Mouse (Mus musculus) liver, embryonic 14 days (tissue): Measurements from ENCODE around the gene Olfr809. TPM values are rescaled to one million over a fixed set of nuclear protein-coding genes. Genes with fewer than 3 reads are reported as not detected.

Experiments
- polyA plus RNA-seq: library from polyadenylated mRNA; depleted of rRNA; stranded (reverse); fragments of >200 nt; gene quantifications from 2 replicates; pipeline ENCODE4 v1.2.3, GENCODE M21; 2012; rRNA removed

The Olfr809 gene
- not detected in 2 replicates for polyA plus RNA-seq

DNA sequence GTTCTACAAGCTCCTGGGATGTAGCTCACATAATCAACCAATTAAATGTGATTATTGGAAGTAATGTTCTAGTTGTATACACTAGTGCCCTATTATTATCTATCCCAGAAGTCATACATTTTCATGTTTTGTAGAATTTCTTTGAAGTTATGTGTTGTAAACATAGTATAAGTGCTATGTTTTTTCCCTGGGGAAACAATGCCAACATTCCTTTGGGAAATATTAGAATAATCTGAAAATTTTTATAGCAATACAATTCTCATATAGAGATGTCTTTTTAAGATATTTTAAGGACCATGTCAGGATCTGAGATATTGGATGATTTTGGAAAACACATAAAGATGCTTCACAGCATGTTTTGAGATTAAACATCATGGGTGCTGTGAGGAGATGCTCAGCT lies at the start of gene Olfr809:
Olfr809 (plus strand) TSS at position 301 of the 400 bp plus-strand sequence.

DNA sequence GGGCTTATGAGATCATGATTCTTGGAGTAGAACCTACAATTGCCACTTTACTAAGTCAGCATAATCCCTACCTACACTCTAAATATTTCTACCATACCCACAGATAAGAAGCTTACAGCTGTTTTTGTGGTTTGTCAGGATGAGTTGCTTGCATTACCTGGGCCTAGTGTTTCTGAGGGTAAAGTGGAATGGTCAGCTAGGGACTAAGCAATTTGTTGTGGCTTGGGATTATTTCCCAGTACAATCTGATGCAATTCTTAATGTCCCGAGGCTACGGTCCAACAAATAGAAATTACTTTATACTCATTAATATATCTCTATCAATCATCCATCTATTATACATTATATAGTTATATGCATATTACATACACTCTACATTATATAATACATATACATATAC lies 45.2 kb upstream of the Olfr809 start, which contains the start of gene Olfr805:
Olfr805 (minus strand) TSS at position 101 of the 400 bp plus-strand sequence.

DNA sequence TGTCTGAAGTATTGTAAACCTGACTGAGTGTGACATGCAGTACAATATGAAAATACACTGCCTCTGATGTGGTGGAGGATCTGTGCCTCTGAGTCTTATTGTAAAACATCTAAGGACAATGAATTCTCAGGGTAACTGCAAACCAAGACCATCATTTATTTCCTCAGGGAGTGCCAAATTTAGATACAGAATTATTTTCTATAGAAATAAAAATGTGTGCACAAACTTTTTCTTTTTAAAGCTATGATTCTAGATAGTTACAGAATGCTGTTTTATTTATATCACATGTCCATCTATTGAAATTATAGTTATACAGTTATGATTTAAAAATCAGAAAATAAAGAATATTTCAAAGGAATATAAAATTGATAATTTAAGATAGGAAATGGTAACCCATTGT lies 32.6 kb upstream of the Olfr809 start, which contains the start of gene Olfr806:
Olfr806 (minus strand) TSS at position 101 of the 400 bp plus-strand sequence.

DNA sequence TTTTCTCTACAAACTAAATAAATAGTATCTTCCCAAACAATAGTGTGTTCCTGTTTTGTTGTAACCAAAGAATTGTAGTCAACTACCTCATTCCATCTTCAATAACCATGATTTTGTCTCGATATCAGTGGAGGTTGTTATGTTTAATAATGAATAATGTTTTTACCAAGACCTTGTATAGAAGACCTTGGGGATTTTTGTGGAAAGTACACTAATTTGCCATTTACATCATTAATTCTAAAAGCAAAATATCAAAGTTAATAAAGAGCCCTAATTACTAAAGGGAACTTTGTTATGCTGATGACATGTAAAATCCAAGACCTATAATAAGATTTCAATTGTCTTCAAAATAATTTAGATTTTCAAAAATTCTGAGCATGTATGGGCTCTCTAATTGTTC lies 16.7 kb upstream of the Olfr809 start, which contains the start of gene Olfr807:
Olfr807 (minus strand) TSS at position 101 of the 400 bp plus-strand sequence.

DNA sequence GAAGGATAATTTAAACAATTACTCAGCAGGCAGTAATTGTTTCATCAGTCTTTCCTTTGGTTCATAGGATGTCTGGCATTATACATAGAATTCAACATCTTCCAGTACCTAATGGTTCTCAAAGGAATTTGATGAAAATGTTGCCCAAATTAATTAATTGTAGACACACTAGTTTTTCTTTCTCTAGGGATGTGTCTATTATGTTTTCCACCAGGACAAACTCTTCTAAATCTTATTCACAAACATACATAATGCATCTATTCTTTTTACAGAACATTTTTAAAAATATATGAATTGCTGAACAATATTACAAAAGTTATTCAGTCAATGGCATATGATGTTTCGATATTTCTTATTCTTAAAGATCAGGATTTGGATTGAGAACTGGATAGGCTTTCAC lies 9.3 kb upstream of the Olfr809 start, which contains the start of gene Olfr808:
Olfr808 (plus strand) TSS at position 301 of the 400 bp plus-strand sequence.

DNA sequence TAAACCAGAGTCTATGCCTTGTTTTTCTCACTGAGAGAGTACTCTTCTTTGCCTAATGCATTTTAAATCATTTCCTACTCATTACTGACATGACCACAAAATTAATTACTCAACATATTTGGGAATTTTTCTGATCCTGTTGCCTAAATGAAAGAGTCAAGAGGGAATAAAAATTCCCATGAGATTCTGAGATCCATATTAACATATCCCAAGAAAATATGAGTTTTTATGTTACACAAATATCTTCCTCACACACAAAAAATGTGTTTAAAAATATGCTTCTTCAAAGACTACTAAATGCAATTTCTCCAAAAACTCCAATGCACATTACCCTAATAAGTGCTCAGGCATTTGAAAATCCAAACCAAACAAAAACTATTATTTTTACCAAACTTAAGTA lies 20.4 kb downstream of the Olfr809 start, which contains the start of gene Olfr810:
Olfr810 (minus strand) TSS at position 101 of the 400 bp plus-strand sequence.

DNA sequence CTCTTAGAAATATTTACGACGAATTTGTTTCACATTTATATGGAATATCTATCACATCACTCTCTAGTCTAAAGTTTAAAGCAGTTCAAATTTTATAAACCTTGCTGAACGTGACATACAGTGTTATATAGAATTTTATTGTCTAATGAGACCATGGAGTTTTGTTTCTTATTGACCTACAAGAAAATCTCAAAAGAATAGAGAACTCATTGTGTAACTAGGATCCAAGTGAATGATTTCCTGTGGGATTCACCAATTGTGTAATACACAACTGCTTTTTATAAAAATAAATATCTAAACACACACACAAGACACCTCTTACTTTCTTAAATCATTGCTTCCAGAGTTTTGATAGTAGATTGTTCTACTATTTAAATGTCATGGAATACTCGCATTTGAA lies 29.9 kb downstream of the Olfr809 start, which contains the start of gene Olfr811:
Olfr811 (minus strand) TSS at position 101 of the 400 bp plus-strand sequence.

Other genes starting within 250 kb of the Olfr809 start
- not detected in 2 replicates for gene Olfr792, start 235.5 kb upstream of the Olfr809 start, polyA plus RNA-seq
- gene Olfr794, start 207.0 kb upstream of the Olfr809 start, polyA plus RNA-seq: not detected in 2 replicates
- gene Olfr796, start 162.1 kb upstream of the Olfr809 start, polyA plus RNA-seq: not detected in 2 replicates
- gene Olfr798, start 146.7 kb upstream of the Olfr809 start, polyA plus RNA-seq: not detected in 2 replicates
- gene Olfr799, start 137.2 kb upstream of the Olfr809 start, polyA plus RNA-seq: not detected in 2 replicates
- gene Olfr800, start 116.9 kb upstream of the Olfr809 start, polyA plus RNA-seq: not detected in 2 replicates
- not detected in 2 replicates for gene Olfr801, start 100.8 kb upstream of the Olfr809 start, polyA plus RNA-seq
- not detected in 2 replicates for gene Olfr802, start 86.5 kb upstream of the Olfr809 start, polyA plus RNA-seq
- gene Olfr803, start 80.4 kb upstream of the Olfr809 start, polyA plus RNA-seq: not detected in 2 replicates
- gene Olfr804, start 71.4 kb upstream of the Olfr809 start, polyA plus RNA-seq: not detected in 2 replicates
- gene Olfr805, start 45.3 kb upstream of the Olfr809 start, polyA plus RNA-seq: not detected in 2 replicates
- not detected in 2 replicates for gene Olfr806, start 32.7 kb upstream of the Olfr809 start, polyA plus RNA-seq
- gene Olfr807, start 16.8 kb upstream of the Olfr809 start, polyA plus RNA-seq: not detected in 2 replicates
- gene Olfr808, start 9.2 kb upstream of the Olfr809 start, polyA plus RNA-seq: not detected in 2 replicates
- gene Olfr810, start 20.3 kb downstream of the Olfr809 start, polyA plus RNA-seq: not detected in 2 replicates
- gene Olfr811, start 29.8 kb downstream of the Olfr809 start, polyA plus RNA-seq: not detected in 2 replicates
- not detected in 2 replicates for gene Olfr812, start 71.5 kb downstream of the Olfr809 start, polyA plus RNA-seq
- not detected in 2 replicates for gene Olfr813, start 80.7 kb downstream of the Olfr809 start, polyA plus RNA-seq
- gene Olfr814, start 105.2 kb downstream of the Olfr809 start, polyA plus RNA-seq: not detected in 2 replicates
- gene Olfr815, start 131.2 kb downstream of the Olfr809 start, polyA plus RNA-seq: not detected in 2 replicates
- gene Olfr816, start 141.0 kb downstream of the Olfr809 start, polyA plus RNA-seq: not detected in 2 replicates
- not detected in 2 replicates for gene Olfr818, start 174.5 kb downstream of the Olfr809 start, polyA plus RNA-seq
- gene Olfr819, start 192.6 kb downstream of the Olfr809 start, polyA plus RNA-seq: not detected in 2 replicates
- not detected in 2 replicates for gene Olfr247, start 201.5 kb downstream of the Olfr809 start, polyA plus RNA-seq
- gene Gm10310, start 210.4 kb downstream of the Olfr809 start, polyA plus RNA-seq: not detected in 2 replicates
- gene Olfr820, start 238.0 kb downstream of the Olfr809 start, polyA plus RNA-seq: not detected in 2 replicates